Mouse (Mus musculus) left cerebral cortex, postnatal 36 days (tissue): ENCODE measurements around the gene Cfl2. TPM values are rescaled to one million over a fixed set of nuclear protein-coding genes. Genes with fewer than 3 reads are reported as not detected.
"Not testable (repeated sequence)": the region's sequence is repeated elsewhere in the genome, so short reads cannot be mapped to it uniquely, and the experiment has no call there.

Experiments used
- DNase-seq, 2 experiments: peaks; one replicate each; pipeline ENCODE4 v3.0.0; 2021 to 2022; ENCODE audit warnings: low spot score in 2 of 2, mixed read lengths in 1 of 2
- intact Hi-C: fragments of 180-260 bp; cut with DNase I; formaldehyde crosslinking; loops from one replicate; pipeline ENCODE4 v1.15.1; 2025
- total RNA-seq, 2 experiments: library from RNA; stranded (reverse); gene quantifications; 2 replicates each; pipeline ENCODE4 v1.2.3; 2021

The Cfl2 gene
- 100 to 1,000 TPM; 106 to 113 TPM for total RNA-seq

- intact Hi-C loops: loop anchor here (1.0 to 10.0 kb wide), 2 partner anchors 28 to 122 kb away; partner anchors contain the start of gene Gm20403
Observed at GRCm38 (mm10) chr12:54862606-54863535, at the start of gene Cfl2. TSS of gene Cfl2 (minus strand) at chr12:54862877.

GRCm38 (mm10) chr12:54910387-54910786 is 47.7 kb upstream of the Cfl2 start:
- no peak for DNase-seq
- intact Hi-C loops: no loop called here

More at GRCm38 (mm10) chr12:54862606-54863535, at the start of gene Cfl2:
- peak; percentile 86 for DNase-seq

GRCm38 (mm10) chr12:54892559-54892958 is 29.9 kb upstream of the Cfl2 start:
- DNase-seq, intact Hi-C loops: not testable (repeated sequence)

- intact Hi-C loops: no loop called here
- DNase-seq: no peak
Observed at GRCm38 (mm10) chr12:54890426-54890825, 27.7 kb upstream of the Cfl2 start.

- intact Hi-C loops: no loop called here
- DNase-seq: no peak
Observed at GRCm38 (mm10) chr12:54887580-54888127, 25.0 kb upstream of the Cfl2 start.

GRCm38 (mm10) chr12:54879630-54880029 is 17.0 kb upstream of the Cfl2 start:
- peak; percentile 25 to 37 for DNase-seq
- intact Hi-C loops: no loop called here

- intact Hi-C loops: no loop called here
- DNase-seq: no peak
Observed at GRCm38 (mm10) chr12:54879211-54879610, 16.5 kb upstream of the Cfl2 start.

GRCm38 (mm10) chr12:54877875-54878274 is 15.2 kb upstream of the Cfl2 start:
- intact Hi-C loops: no loop called here
- no peak for DNase-seq

- intact Hi-C loops: no loop called here
Observed at GRCm38 (mm10) chr12:54876879-54877278, 14.2 kb upstream of the Cfl2 start.

GRCm38 (mm10) chr12:54874711-54875110 is 12.0 kb upstream of the Cfl2 start:
- intact Hi-C loops: loop anchor here (2.0 kb wide), 1 partner anchor 44 kb away; no protein-coding TSS in a partner anchor
- no peak for DNase-seq

More at GRCm38 (mm10) chr12:54876879-54877278, 14.2 kb upstream of the Cfl2 start:
- no peak for DNase-seq

GRCm38 (mm10) chr12:54861991-54862605 is 579 bp downstream of the Cfl2 start:
- no peak for DNase-seq
- intact Hi-C loops: loop anchor here (1.0 to 10.0 kb wide), 2 partner anchors 27 to 123 kb away; partner anchors contain the start of gene Gm20403

- DNase-seq: no peak
- intact Hi-C loops: no loop called here
Observed at GRCm38 (mm10) chr12:54859531-54859930, 3.1 kb downstream of the Cfl2 start.

GRCm38 (mm10) chr12:54850551-54850950 is 12.1 kb downstream of the Cfl2 start:
- DNase-seq: no peak
- intact Hi-C loops: no loop called here

GRCm38 (mm10) chr12:54844415-54844814 is 18.3 kb downstream of the Cfl2 start:
- DNase-seq: no peak
- intact Hi-C loops: no loop called here

- DNase-seq: no peak
- intact Hi-C loops: no loop called here
Observed at GRCm38 (mm10) chr12:54841576-54841975, 21.1 kb downstream of the Cfl2 start.

- intact Hi-C loops: no loop called here
- no peak for DNase-seq
Observed at GRCm38 (mm10) chr12:54839815-54840214, 22.9 kb downstream of the Cfl2 start.

GRCm38 (mm10) chr12:54838931-54839330 is 23.7 kb downstream of the Cfl2 start:
- no peak for DNase-seq
- intact Hi-C loops: no loop called here

GRCm38 (mm10) chr12:54835608-54836570 is 26.8 kb downstream of the Cfl2 start:
- intact Hi-C loops: loop anchor here (1.0 kb wide), 1 partner anchor 26 kb away; the partner anchor contains the start of gene Cfl2
- no peak for DNase-seq

GRCm38 (mm10) chr12:54834925-54835447 is 27.7 kb downstream of the Cfl2 start:
- intact Hi-C loops: loop anchor here (1.0 kb wide), 1 partner anchor 27 kb away; the partner anchor contains the start of gene Cfl2
- DNase-seq: peak; percentile 55 to 64
